Mouse (Mus musculus) left cerebral cortex, postnatal 10 days (tissue): ENCODE data around the gene Sspn. TPM values are rescaled to one million over a fixed set of nuclear protein-coding genes. Genes with fewer than 3 reads are reported as not detected.

Source experiments
- DNase-seq, 2 experiments: peaks; one replicate each; pipeline ENCODE4 v3.0.0; 2021 to 2022; ENCODE audit warnings: low spot score in 2 of 2, mixed read lengths in 1 of 2; ENCODE audit errors: extremely low spot score in 1 of 2
- intact Hi-C: fragments of 180-260 bp; cut with DNase I; formaldehyde crosslinking; loops from one replicate; pipeline ENCODE4 v1.15.1; 2025
- total RNA-seq, 2 experiments: library from RNA; stranded (reverse); gene quantifications; 2 replicates each; pipeline ENCODE4 v1.2.3; 2021

The Sspn gene
- total RNA-seq, 2 experiments from 2014 or later = 3.6 to 3.7 TPM

DNA sequence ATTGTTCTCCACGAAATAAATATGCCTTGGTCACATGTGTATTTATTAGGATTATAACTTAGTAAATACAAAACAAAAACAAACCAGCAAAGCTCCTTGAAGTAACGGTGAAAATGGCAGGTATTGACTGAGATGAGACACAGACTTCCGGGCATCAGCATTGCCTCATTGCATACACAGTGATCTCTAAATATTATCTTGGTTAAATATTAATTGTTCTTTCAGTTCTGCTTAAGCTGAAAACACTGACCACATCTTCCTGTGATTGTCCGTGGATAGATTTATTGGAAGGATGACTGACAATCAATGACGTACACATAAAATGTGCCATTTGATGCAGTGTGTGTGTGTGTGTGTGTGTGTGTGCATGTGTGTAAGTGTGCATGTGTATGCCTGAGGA, 13.2 kb upstream of the Sspn start:
- no peak for DNase-seq
- intact Hi-C loops = no loop called here

DNA sequence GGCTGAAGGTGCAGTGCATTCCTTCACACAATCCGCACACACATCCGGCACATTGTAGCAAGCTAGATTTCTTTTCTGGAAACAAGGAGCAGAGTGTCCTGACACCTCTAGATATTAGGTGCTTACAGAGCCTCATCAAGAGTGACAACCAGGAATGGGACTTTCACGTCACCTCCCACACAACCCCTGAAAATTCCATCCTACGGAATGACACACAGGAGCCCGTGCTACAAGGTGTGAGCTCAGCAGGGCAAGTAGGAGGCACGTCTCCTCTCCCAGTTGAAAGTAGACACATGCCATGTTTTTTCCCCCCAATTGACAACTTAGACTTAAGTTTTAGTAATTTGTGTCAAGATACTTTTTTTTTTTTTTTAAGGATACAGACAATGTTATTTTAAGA, 7.8 kb upstream of the Sspn start:
- no peak for DNase-seq
- intact Hi-C loops = no loop called here

DNA sequence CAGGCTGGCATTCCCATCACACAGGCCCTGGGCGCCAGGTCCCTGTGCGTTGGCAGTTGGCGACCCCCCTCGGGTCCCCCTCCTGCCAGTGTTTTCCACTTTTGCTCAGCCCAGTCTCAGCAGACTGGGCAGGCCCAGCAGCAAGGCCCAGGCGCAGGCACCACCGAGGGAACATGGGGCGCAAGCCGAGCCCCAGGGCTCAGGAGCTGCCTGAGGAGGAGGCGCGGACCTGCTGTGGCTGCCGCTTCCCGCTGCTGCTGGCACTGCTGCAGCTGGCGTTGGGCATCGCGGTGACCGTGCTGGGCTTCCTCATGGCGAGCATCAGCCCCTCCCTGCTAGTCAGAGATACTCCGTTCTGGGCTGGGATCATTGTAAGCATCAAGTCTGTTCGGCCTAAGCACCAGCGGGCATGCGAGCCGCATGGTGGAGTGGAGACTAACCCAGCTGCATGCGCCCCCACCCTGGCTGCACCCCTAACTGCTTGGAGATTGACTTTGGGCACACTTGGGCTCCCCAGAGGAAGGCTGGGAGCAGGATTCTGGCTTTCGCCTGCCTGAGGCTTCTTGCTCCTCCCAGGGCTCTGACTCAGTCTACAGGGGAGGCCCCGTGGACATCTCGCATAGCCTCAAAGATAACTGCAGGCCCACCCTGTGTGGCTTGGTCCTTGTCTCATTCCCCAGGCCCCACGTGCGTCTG, 2.7 kb downstream of the Sspn start:
- intact Hi-C loops = loop anchor here (5.0 kb wide), 1 partner anchor 67 kb away; the partner anchor contains the start of gene Bhlhe41
- DNase-seq = peak; percentile 77 to 86

DNA sequence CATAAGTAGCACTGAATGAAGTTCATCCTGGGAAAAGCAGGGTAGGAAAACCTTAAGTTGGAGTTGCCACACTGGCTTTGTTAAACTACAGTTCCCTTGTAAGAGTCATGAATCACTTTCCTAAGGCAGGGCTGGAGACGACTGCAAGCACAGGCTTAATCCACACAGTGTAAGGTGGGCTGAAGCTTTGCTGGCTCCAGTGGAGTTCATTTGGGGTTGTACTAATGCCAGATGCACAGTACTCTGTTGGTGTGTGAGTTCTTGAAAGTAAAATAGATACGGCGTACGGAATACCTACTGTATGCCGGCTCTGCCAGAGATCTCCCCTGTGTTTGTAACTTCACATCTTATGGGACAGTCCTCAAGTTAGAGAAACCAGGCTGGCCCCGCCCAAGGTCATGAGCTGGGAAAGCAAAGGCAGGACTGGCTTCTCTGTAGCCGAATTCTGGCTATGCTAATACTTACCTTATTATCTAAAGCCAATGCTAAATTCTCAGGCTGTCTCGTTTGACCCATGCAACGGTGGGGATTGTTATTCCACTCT, 3.3 kb downstream of the Sspn start:
- DNase-seq = no peak

GRCm38 (mm10) chr6:145935912-145936311, 4.5 kb downstream of the Sspn start:
- DNase-seq = no peak
- intact Hi-C loops = no loop called here

More for the DNA sequence above, 3.3 kb downstream of the Sspn start:
- intact Hi-C loops = loop anchor here (5.0 kb wide), 1 partner anchor 67 kb away; the partner anchor contains the start of gene Bhlhe41

DNA sequence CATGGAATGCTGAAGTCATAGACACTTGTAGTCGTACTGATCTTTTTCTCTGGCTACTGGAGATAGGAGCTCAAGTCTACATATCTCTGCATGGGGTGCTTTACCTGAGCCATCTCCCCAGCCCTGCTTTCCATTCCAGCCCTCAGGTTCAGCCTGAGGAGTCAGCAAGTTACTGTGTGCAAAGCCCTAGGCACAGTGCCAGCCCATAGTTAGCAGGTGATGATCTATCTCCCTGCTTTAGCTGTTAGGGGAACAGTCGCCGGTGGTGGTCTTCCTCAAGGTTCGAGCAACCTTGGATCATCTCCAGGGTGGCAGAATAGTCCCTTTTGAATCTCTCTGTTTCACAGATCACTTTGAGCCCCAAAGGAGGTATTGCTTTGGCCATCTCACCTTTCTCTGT, 5.1 kb downstream of the Sspn start:
- intact Hi-C loops = no loop called here
- no peak for DNase-seq

DNA sequence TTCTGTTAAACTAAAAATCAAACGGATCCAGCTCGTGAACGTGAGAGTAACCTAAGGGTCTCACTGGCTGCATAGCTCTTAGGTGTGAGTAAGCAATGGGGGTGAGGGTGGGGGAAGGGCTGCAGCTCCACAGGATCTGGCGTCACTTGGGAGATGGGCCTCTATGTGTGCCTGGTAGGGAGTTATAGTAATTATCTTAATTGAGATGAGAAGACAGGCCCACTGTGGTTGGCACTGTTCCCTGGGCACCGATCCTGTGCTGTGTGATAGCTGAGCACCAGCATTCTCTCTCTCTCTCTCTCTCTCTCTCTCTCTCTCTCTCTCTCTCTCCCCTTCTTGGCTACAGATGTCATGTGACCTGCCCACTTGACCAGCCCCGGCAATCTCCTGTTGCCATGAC, 9.4 kb downstream of the Sspn start:
- intact Hi-C loops = no loop called here
- no peak for DNase-seq

DNA sequence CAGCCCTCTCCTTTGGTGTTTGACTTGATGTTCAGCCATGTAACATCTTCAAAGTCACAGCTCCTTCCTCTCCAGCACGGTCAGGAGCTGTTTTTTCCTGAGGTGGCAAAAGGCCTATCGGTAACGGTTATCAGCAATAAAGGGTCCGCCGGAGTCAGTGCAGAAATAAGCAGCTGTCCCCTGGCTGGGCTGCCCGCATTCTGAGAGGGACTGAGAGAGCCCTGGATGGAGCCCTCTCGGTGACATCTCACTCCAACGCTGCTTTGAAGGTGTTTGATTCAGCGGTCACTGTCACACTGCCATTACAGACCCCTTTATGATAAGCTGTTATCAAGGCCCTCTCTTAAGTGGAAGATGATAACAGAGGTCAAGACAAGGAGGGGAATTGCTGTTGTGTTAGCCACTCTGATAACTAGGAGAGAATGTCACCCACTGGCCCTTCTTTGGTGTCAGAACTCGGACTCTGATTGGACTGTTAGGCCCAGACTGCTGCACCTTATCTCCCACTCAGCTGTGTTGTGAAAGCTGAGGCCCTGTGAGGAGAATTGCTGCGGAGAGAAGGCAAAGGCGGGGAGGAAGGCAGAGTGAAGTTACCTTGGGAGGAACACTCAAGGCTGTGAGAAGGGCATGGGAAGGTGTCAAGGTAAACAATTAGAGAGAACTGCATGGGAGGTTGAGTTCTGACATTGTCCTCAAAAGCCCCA, 11.0 kb downstream of the Sspn start:
- DNase-seq = no peak
- intact Hi-C loops = no loop called here

DNA sequence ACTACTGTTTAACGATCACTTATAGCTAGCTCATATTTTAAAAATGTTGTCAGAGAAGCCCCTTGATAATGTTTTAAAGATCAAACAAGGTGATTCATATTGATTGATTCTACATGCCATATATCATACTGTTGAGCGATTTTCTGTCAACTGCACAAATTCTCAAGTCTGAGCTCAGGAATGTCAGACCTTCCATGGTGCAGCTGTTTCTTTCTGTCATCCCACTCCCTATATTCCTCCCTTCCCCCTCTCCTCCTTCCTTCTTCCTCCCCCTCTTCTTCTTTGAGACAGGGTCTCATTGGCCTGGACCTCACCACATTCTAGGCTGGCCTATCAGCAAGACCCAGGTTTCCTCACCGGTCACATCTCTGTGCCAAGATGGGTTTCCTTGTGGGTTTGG, 12.0 kb downstream of the Sspn start:
- DNase-seq = no peak
- intact Hi-C loops = no loop called here

GRCm38 (mm10) chr6:145945700-145946344, 14.4 kb downstream of the Sspn start:
- intact Hi-C loops = no loop called here
- no peak for DNase-seq

DNA sequence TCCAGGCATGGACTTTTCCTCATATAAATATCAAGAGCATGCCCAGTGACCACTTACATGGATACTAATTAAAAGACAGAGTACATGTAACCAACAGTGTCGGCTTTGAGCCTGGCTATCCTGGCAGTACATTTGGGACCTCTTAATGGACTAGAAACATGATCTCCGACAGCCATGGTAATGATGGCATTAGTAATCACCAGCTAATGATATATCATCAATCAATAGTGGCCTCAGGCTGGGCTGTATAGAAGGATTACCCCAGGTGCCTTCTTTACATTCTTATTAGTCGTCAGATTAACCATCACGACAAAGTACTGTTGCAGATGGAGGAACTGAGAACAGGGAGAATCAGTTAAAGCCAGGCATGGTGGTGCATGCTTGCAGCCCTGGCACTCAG, 17.6 kb downstream of the Sspn start:
- intact Hi-C loops = no loop called here

DNA sequence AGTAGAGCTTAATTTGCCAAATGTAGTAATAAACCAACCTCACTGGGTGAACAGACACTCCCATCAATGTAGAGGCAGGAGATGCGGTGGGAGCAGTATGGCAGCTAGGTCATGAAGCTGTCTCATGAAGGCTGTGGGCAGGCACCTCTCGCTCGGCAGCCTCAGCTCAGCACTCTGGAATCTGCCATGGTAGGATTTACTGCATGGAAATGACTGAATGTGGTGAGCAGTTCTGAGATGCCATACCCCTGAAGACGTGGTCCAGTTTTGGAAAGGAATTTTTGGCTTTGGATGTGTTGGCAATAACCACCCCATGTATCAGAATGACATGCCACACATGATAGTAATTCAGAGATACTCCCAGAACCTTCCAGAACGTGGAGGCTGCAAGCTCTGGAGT, 19.2 kb downstream of the Sspn start:
- no peak for DNase-seq
- intact Hi-C loops = no loop called here

More for the DNA sequence above, 17.6 kb downstream of the Sspn start:
- no peak for DNase-seq

DNA sequence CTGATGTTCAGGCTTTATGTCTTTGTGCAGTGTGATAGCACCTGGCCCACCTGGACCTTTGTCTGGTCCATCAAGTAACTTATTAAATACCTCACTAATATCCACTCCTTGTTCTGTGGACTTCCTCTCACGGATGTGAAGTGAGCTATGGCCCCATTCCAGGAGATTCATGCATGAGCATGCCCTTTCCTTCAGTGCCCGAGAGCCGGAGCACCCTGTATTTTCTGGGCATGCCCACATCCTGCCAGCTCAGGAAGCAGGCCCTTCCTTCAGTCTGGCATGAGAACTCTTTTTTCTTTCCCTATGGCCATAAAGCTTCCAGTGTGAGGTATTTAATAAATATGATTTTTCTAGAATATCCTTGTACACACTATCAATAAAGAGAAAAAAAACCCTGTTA, 21.2 kb downstream of the Sspn start:
- intact Hi-C loops = no loop called here

DNA sequence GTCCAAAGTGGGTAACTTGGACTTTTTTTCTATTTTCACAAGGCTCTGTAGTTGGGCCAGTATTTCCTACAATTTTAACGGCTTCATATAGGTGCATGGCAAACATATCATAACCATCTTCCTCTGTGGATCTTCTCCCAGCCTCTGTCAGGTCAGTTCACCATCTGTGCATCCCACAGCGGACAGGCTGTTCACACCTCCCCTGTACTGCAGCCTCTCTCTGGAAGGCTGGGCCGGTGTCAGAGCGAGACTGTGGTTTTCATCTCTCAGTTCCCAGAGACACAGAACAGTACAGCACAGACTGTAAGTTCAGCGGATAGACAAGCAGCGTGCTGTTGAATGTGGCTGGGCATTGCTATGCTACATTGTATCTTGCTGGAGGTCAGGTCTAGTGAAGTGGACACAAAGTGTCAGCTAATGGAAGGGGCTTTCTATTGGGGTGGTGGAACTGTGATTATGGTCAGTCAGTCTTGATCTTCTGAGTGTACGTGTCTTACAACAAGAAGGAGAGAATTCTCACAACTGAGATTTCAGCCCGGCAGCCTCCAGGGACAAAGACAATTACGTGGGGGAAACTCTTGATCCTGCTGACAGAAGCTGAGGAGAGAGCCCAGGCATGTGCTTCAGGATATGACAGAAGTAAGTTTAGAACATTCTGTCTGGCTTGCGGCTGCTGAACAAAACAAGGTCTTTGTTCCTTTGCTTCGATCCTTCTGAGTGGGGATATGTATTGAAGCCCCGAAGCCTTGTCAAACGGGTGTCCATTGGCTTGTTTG, 21.9 kb downstream of the Sspn start:
- DNase-seq = no peak

More for the DNA sequence above, 21.2 kb downstream of the Sspn start:
- DNase-seq = no peak

DNA sequence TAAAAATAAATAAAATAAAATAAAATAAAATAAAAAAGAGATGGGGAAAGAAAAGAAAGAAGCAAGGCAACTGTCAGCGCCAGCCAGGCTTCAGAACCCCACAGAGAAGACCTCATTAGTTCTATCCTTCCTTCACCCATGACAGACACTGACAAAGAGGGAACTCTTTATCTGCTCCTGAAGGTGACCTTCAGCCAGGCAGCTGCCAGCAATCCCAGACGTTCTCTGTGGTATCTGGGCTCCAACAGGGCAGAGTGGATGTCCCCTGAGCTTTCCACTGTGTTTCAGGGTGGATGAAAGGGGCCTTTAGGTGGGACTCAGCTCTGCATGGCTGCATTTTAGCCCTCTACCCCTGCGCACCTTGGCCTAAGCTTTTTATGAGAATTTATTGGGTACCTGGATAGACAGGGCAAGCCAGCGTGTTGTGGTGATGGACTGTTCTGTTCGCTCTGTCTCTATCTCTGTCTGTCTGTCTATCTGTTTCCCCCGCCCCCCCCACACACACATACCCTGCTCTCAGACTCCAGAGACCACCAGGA, 26.1 kb downstream of the Sspn start:
- intact Hi-C loops = no loop called here
- no peak for DNase-seq

More for the DNA sequence above, 21.9 kb downstream of the Sspn start:
- intact Hi-C loops = no loop called here

GRCm38 (mm10) chr6:145958070-145958469, 26.6 kb downstream of the Sspn start:
- intact Hi-C loops = no loop called here
- no peak for DNase-seq

- intact Hi-C loops = no loop called here
- DNase-seq = no peak
These were observed 29.6 kb downstream of the Sspn start for GRCm38 (mm10) chr6:145961047-145961446.

DNA sequence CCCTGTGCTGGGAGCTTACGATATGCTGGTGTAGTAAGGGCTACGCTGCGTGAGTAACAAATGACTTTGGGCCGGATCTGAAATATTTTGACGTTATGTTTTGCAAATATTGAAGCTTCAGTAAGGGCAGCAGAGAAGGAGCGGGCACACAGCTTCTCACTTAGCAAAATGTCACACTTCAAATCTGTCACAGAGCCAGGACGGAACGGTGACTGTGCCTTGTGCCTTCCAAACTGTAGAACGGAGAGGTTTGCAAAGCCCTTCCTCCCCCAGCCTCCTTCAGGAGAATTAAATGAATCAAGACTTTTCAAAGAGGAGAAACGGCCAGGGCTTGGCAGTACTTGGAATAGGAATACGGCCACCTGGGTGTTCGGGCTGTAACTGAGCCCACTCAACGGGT, 32.5 kb downstream of the Sspn start:
- intact Hi-C loops = no loop called here
- DNase-seq = no peak

GRCm38 (mm10) chr6:145967693-145968092, 36.3 kb downstream of the Sspn start:
- no peak for DNase-seq
- intact Hi-C loops = no loop called here
